Mouse (Mus musculus): Measurements from ENCODE around the gene Khdc1a. TPM values are rescaled to one million over a fixed set of nuclear protein-coding genes. Genes with fewer than 3 reads are reported as not detected.
A peak's percentile ranks its signal among the peaks of the same experiment; 100 is the strongest.

The Khdc1a gene
- polyA plus RNA-seq, 2 experiments: not detected

DNA sequence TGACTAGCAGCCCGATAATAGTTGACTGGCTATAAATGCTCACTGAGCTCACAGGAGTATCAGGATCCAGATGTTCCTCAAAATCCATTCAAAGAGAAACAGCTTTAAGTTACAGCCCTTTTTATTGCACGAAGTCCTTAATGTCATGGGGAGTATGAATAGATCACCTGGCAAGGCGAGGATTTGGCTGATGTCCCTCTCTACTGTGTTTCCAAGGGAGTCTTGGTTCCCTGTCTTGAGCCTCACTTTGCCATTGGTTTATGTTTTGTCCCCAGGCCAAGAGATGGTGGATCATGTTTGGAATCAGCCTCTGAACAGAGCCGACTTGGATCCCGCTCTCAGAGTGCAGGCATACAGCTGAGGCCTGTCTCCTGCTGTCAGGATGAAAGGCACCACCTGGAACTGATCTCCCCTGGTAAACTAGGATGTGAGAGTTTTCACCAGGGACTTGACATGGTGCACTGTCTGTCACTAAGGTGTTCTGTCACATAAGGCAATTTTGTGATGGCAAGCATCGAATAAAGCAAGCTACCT, 41.8 kb downstream of the Khdc1a start:
- H3K4me2 ChIP-seq (replicated peaks; ENCODE audit: low read depth, low read length, severe bottlenecking): no peak overlapping the region
- no peaks in the 10 kb centered on the region for H3K4me1 ChIP-seq (ENCODE audit: control insufficient read depth, insufficient read depth, low read length)
- no peak for TF ChIP-seq POLR2A (IDR thresholded peaks at IDR 0.05; ENCODE audit: borderline replicate concordance, extremely low read depth, insufficient read depth, insufficient read length)
- no peaks in the 10 kb centered on the region for H3K27me3 ChIP-seq (ENCODE audit: control insufficient read depth, insufficient read depth, low read length)
- H3K9me3 ChIP-seq (ENCODE audit: control insufficient read depth, low read length): no peaks in the 10 kb centered on the region
- no peak overlapping the region for H3K27ac ChIP-seq (replicated peaks; ENCODE audit: low read depth, low read length)
- 53% methylated on average over 6 of the region's 6 CpGs for WGBS
- peak; percentile 57; the same call in 1 of the 2 replicates for ATAC-seq (ENCODE audit: low FRiP score, low read depth)
- DNase-seq (ENCODE audit: low spot score): peak; percentile 52
- H3K36me3 ChIP-seq (ENCODE audit: control insufficient read depth, insufficient read depth, low read length): no peaks in the 10 kb centered on the region
- no peak overlapping the region for H3K9ac ChIP-seq (ENCODE audit: low read depth, low read length, severe bottlenecking)
- no peak overlapping the region for H3K4me3 ChIP-seq (replicated peaks; ENCODE audit: low read length)

Other genes with a start within 250 kb of the Khdc1a start
- gene Tmem14a, start 131.1 kb upstream of the Khdc1a start, polyA plus RNA-seq (2012; rRNA removed): 9.3 and 11.4 TPM in 2 replicates
- 9.5 and 10.6 TPM in 2 replicates for gene Tmem14a, start 131.1 kb upstream of the Khdc1a start, polyA plus RNA-seq (2014; fragmentation: Nextera tagmentation; extraction: Ambion mirVana)
- 0.77 and 1.6 TPM in 2 replicates for gene Gsta3, start 109.1 kb upstream of the Khdc1a start, polyA plus RNA-seq (2012; rRNA removed)
- 1.1 and 1.8 TPM in 2 replicates for gene Gsta3, start 109.1 kb upstream of the Khdc1a start, polyA plus RNA-seq (2014; fragmentation: Nextera tagmentation; extraction: Ambion mirVana)
- not detected in 2 replicates for gene Khdc1c, start 18.7 kb downstream of the Khdc1a start, polyA plus RNA-seq (2012; rRNA removed)
- gene Khdc1c, start 18.7 kb downstream of the Khdc1a start, polyA plus RNA-seq (2014; fragmentation: Nextera tagmentation; extraction: Ambion mirVana): not detected in 2 replicates
- not detected in 2 replicates for gene Khdc1b, start 33.9 kb downstream of the Khdc1a start, polyA plus RNA-seq (2012; rRNA removed)
- 0.08 and 0.23 TPM in 2 replicates for gene Khdc1b, start 33.9 kb downstream of the Khdc1a start, polyA plus RNA-seq (2014; fragmentation: Nextera tagmentation; extraction: Ambion mirVana)

Data from limb, embryonic 14.5 days (tissue).